Mouse (Mus musculus): ENCODE measurements around the gene Hoxd11.

GRCm38 (mm10) chr2:74728303-74728680, 48.9 kb downstream of the Hoxd11 start:
- no peak for TF ChIP-seq CTCF (IDR thresholded peaks at IDR 0.05; ENCODE audit: low read depth, low read length)
- TF ChIP-seq POLR2A (IDR thresholded peaks at IDR 0.05; ENCODE audit: insufficient read depth, low read length): no peak
